Mouse (Mus musculus) kidney, postnatal 4 days (tissue): ENCODE measurements at regions not wholly inside any gene's neighbourhood (a gene's known extent, or its start where the extent isn't known, plus 50 kb on each side); places are given as distances from the start of the nearest gene placed in this dataset.
A peak's percentile ranks its signal among the peaks of the same experiment; 100 is the strongest.

Source experiments
- DNase-seq, 2 experiments: peaks; one replicate each; pipeline ENCODE4 v3.0.0; 2021; ENCODE audit warnings: mixed read lengths in 2 of 2

- DNase-seq, result no peak
Observed at GRCm38 (mm10) chr11:7933611-7934010, 719.9 kb upstream of the Igfbp3 start.

GRCm38 (mm10) chr11:7932638-7933037 lies 718.9 kb upstream of the Igfbp3 start:
- no peak for DNase-seq

- no peak for DNase-seq
Observed at GRCm38 (mm10) chr11:7931064-7931797, 717.5 kb upstream of the Igfbp3 start.

- DNase-seq, result no peak
Observed at GRCm38 (mm10) chr11:7927676-7928075, 714.0 kb upstream of the Igfbp3 start.

GRCm38 (mm10) chr11:7912036-7912435 lies 698.3 kb upstream of the Igfbp3 start:
- no peak for DNase-seq

- no peak for DNase-seq
Observed at GRCm38 (mm10) chr11:7900266-7900665, 686.5 kb upstream of the Igfbp3 start.

- DNase-seq, result peak; percentile 18 to 37
Observed at GRCm38 (mm10) chr11:7898204-7898603, 684.5 kb upstream of the Igfbp3 start.

GRCm38 (mm10) chr11:7880506-7880905 lies 666.8 kb upstream of the Igfbp3 start:
- no peak for DNase-seq

- peak in 1 of 2 experiments; percentile 9 for DNase-seq
Observed at GRCm38 (mm10) chr11:7864116-7864515, 650.4 kb upstream of the Igfbp3 start.

GRCm38 (mm10) chr11:7863711-7864110 lies 650.0 kb upstream of the Igfbp3 start:
- peak; percentile 7 to 16 for DNase-seq

GRCm38 (mm10) chr11:7862547-7862946 lies 648.8 kb upstream of the Igfbp3 start:
- peak; percentile 13 to 34 for DNase-seq

- DNase-seq, result no peak
Observed at GRCm38 (mm10) chr11:7852612-7853011, 638.9 kb upstream of the Igfbp3 start.

- no peak for DNase-seq
Observed at GRCm38 (mm10) chr11:7838311-7839237, 624.9 kb upstream of the Igfbp3 start.

GRCm38 (mm10) chr11:7837486-7837885 lies 623.8 kb upstream of the Igfbp3 start:
- DNase-seq, result no peak

GRCm38 (mm10) chr11:7834151-7834550 lies 620.4 kb upstream of the Igfbp3 start:
- DNase-seq, result no peak

GRCm38 (mm10) chr11:7832376-7832775 lies 618.7 kb upstream of the Igfbp3 start:
- no peak for DNase-seq

GRCm38 (mm10) chr11:7829770-7830169 lies 616.0 kb upstream of the Igfbp3 start:
- DNase-seq, result no peak

GRCm38 (mm10) chr11:7828001-7828400 lies 614.3 kb upstream of the Igfbp3 start:
- no peak for DNase-seq

GRCm38 (mm10) chr11:7827402-7827801 lies 613.7 kb upstream of the Igfbp3 start:
- no peak for DNase-seq

- DNase-seq, result no peak
Observed at GRCm38 (mm10) chr11:7815750-7816149, 602.0 kb upstream of the Igfbp3 start.

GRCm38 (mm10) chr11:7814556-7814955 lies 600.8 kb upstream of the Igfbp3 start:
- no peak for DNase-seq

- DNase-seq, result no peak
Observed at GRCm38 (mm10) chr11:7812436-7812835, 598.7 kb upstream of the Igfbp3 start.

- DNase-seq, result no peak
Observed at GRCm38 (mm10) chr11:7809741-7810140, 596.0 kb upstream of the Igfbp3 start.

GRCm38 (mm10) chr11:7796373-7796772 lies 582.6 kb upstream of the Igfbp3 start:
- DNase-seq, result no peak
